Mouse (Mus musculus): ENCODE measurements at regions not wholly inside any gene's neighbourhood (a gene's known extent, or its start where the extent isn't known, plus 50 kb on each side); places are given as distances from the start of the nearest gene placed in this dataset.

DNA sequence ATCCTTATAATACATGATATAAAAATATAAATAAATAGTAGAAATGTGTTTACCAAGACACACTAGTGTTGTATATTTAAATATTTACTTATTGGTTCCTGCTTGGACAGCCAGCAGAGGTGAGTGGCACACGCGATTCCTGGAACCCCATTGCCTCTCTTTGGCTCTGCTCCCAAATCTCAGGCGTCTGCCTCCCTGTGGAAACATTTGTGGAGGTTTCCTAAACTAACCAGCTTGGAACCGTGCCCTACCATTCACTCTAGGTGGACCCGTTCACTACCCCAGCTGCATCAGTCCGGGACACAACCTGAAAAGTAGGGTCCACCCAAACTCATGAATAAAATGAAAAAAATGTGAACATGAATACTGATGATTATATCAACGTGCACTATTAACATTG, 404.0 kb upstream of the Defb41 start:
- DNase-seq (ENCODE audit: low read depth, low spot score), result no peak

DNA sequence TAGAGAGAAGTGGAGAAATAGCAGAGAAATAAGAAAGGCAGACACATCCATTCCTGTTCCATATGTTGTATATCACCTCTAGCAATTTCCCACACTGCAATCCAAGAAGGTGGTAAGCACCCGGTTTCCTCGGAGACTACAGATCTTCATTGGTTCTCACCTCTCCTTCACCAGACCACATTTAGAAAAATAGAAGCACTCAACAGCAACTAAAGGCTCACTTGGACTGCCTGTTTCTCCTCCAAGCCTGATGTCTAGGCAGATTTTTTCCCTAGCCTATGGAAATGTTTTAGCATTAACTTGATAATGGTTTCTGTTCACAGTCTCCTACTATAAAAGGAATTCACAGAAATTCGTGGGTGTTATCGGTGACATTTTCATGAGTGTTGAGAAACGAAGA, 403.3 kb upstream of the Defb41 start:
- DNase-seq (ENCODE audit: low read depth, low spot score), result no peak

DNA sequence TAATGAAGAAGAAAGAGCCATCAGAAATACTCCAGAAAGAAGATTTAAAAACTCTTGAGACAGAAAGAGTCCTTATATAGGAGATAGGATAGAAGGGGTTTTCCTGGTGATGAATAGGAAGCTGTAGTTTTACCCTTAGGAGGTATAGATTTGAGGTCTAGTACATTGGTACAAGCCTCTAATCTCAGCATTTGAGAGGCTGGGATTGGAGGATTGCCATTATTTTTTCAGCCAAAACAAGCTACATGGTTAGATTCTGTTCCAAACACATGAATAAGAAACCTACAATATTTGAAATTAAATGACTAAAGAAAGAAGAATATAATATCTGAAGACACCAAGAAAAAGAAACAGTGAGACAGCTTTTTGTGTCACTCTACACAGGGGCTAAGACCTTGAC, 375.9 kb upstream of the Defb41 start:
- DNase-seq (ENCODE audit: low read depth, low spot score), result no peak

DNA sequence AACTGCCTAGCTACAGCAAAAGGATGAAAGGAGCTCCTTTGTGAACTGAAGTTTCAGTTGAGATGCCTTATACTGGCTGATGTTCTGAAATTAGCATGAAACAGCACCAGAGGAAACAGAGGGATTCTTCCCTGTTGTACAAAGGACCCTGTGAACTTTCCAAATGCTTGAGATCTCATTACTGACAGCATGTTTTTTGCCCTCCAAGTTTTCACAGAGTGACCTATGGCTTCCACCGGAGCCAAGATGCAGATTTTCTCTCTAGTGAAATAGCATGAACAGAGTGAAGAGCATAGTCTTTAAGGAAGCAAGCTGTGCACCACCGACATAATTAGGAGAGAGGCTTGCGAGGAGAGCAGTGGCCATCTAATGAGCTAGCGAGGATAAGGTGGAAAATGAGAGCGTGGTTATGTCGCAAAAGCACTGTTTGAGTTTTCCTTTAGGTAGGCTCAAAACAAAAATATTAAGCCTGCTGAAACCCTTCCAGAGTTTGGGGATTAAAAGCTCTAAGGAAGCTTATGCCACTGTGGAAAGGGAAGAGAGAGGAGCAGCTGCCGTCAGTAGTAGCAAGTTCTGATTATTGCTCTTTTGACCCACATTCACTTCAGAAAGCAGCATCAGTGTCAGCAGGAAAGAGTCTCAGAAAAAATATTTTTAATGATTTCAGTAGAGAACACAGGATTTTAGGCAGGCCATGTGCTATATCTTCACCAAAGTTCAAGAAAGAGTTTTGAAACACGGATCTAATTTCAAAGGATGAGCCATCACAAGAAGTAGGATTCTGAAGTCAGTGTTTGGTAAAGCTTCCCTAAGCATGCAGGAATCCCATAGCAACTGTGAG, 374.7 kb upstream of the Defb41 start:
- no peak for DNase-seq (ENCODE audit: low read depth, low spot score)

DNA sequence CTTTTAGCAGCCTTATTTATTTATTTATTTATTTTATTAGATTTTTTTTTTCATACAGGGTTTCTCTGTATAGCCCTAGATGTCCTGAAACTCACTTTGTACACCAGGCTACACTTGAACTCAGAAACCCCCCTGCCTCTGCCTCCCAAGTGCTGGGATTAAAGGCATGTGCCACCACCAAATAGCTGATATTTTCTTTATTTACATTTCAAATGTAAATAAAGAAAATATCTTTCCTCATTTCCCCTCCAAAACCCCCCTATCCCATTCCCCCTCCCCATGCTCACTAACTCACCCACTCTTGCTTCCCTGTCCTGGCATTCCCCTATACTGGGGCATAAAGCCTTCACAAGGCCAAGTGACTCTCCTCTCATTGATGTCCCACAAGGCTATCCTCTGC, 372.4 kb upstream of the Defb41 start:
- no peak for DNase-seq (ENCODE audit: low read depth, low spot score)

- DNase-seq (ENCODE audit: low read depth, low spot score), result no peak
Measured at GRCm38 (mm10) chr1:18610231-18610630, 345.3 kb upstream of the Defb41 start.

DNA sequence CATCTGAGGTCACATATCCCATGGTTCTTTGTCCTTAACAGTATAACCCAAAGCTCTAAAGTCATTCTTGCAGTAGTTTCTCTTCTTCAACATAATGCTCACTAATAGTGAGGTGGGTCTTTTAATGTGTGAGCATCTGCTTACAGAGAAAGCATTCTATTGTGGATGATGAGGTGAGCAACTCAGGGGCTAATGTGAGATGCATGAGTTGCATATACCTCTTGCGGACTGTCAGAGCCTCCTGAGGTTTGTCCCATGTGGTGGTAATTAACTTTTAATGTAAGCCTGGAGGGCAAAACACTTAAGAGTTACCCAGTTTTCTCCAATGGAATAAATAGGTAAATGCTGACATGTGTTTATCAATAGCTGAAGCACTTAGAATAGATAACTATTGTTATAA, 334.9 kb upstream of the Defb41 start:
- DNase-seq (ENCODE audit: low read depth, low spot score), result no peak

GRCm38 (mm10) chr1:18598908-18599307, 334.0 kb upstream of the Defb41 start:
- DNase-seq (ENCODE audit: low read depth, low spot score), result no peak

DNA sequence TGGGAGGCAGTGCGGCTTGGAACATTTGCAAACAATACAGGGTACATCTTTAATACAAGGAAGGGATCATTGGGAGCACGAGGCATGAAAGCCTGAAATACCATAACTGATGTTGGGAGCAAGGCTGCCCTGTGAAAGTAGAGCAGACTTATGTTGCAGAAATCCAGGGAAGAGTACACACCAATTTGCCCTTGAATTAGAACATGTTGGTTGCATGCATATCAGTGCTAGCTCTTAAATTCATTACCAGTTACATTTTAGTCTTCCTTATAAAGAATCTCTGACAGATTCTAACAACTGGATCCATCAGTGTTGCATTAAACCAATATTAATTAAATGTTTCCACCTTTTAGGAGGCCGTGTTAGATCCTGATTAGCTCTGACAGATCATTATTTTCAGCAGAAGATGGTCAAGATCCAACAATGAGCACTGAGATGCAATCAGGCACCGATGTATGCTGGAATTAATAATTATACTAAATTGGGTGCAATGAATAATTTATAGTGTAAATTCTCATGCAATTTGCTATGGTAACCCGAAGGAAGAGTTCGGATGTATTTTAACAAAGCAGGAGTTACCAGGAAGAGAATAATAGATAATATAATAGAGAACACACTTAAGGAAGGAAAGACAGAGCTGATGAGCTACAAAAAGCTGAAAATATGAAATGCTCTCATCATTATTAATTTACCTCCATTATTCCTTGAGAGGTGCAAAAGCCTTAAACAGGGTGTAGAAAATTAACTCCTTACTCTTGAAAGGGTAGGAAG, 318.6 kb upstream of the Defb41 start:
- no peak for DNase-seq (ENCODE audit: low read depth, low spot score)

- DNase-seq (ENCODE audit: low read depth, low spot score), result no peak
Measured at GRCm38 (mm10) chr1:18578625-18579024, 313.7 kb upstream of the Defb41 start.

DNA sequence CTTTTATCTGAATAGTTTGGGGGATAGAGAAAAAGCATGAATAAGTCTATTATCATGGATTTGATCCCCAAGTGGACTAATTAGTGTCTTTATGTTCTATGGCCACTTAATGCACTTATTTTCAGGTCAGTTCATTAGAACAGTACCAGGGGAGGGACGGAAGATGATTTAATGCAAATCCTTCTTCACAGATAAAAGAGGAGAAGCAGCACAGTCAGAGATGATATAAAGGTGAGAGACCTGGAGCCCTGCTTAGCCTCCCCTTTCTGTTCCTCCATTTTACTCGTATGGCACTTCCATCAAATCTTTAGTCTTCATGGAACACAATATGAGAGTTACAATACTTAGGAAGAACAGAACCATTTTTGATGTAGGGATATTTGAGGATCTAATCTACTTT, 302.1 kb upstream of the Defb41 start:
- DNase-seq (ENCODE audit: low read depth, low spot score), result no peak

DNA sequence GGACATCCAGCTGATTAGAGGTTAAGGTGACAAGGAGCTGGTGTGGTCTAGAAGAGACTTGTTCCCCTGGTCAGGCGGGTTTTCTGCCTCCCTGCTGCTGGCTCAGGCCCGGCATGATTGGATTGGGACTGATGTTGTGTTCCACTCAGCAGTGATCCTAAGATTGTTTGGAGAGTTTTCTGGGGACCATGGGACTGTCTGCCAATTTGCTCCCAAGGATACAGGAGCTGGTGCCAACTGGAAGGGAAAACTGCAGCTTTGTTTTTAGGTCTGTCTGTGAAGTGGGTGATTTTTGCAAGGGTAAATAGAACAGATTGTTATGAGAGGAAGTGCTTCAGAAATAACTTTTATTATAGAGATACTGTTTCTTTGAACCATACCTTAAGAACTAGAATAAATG, 286.3 kb upstream of the Defb41 start:
- DNase-seq (ENCODE audit: low read depth, low spot score), result no peak

DNA sequence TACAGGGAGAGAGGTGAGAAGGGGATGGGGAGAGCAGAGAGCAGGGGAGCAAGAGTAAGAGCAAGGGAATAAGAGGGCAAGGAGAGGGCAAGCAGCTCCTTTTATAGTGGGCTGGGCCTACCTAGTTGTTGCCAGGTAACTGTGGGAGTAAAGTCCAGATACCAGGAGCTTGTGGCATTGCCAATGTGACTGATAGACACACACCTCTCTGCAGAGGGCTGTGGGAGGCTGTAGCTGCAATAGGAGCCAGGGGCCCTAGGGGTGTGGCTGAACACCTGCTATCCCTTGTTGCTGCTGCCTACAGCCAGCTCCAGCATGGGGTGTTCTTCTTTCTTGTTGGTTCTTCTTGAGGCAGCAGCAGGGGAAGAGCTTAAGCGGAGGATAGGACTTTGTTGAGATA, 266.8 kb upstream of the Defb41 start:
- no peak for DNase-seq (ENCODE audit: low read depth, low spot score)

DNA sequence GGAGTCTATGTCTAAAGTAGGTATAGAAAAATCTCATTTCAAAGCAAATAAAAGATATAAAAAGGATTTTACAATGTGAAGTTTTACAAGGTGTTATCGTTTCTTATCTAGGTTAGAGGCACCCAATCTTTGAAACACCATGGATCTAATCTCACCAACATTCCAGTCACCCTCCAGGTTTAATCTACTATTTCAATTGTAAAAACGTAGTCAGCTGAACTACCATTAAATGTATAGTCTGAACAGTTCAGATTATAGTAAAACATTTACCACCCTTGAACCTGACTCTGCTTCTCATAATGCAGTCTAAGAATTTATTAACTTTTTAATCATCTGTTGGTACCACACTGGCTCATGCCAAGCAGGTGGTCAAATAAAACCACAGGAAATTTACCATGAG, 259.5 kb upstream of the Defb41 start:
- DNase-seq (ENCODE audit: low read depth, low spot score), result no peak

DNA sequence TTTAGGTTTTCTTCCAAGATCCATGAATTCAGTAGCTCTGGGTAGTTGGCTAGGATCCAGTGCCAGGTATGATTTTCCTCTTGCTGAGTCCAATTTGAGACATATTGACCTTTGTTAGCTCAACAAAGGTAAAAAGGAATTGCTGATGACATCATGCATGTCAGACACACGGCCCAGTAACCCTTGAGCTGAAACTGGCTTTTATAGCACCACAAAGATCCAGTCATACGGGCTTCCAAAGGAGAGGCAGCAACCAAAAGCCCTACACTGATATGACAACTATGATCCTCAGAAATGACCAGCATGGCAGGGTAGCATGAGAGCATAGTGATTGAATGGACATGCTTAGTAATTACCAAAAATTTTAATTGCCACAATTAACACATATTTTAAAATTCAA, 258.0 kb upstream of the Defb41 start:
- no peak for DNase-seq (ENCODE audit: low read depth, low spot score)

DNA sequence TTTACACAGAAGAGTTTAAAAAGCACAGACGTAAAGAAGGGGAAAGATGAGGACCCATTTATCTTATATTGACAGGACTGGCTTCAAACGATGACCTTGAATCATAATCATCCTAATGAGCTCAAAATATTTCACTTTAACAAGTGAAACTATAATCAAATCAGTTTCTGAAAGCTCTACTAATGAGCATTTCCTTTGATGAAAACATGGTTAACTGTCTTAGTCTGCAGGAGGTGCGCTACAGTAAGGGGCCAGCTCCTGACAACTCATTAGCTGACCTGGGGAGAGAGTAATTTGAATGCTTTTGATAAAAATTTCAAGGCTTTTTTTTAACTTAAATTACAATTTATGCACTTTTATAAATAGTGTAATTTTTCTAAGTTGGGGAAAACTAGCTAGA, 247.8 kb upstream of the Defb41 start:
- no peak for DNase-seq (ENCODE audit: low read depth, low spot score)

DNA sequence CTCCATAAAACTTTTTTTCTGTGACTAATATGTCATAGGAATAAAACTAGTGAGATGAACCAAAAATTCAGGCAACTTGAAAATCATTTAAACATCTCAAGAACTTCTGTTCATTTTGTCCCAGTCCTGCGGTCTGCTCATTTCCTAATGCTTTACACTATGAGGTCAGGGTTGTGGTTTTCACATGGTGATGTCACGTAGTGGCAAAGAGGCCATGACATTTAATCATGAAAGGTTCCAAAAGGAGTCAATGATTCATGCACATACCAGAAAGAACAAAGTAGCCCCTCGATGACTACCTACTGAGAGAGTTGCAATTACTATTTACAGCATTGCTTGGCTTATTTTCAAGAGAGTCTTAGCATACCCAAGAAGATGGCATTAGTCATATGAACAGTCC, 233.6 kb upstream of the Defb41 start:
- DNase-seq (ENCODE audit: low read depth, low spot score), result no peak

DNA sequence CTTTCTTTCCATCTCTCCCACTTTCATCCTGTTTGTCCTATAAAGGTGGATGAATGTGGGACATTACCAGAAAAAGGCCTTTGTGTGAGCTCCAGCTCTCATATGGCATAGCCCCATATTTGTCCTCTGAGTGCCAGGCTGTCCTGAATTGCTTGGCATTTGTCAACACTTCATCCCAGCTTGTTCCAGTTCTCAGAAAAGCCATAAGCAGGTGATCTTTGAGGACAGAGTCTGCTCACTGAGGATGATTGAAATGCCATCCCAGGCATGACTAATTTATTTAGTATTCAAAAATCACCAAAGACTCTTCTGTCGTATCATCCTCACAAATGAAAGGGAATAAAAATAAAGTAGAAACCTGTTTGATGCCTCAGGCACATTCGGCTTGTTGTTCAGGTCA, 203.6 kb upstream of the Defb41 start:
- DNase-seq (ENCODE audit: low read depth, low spot score), result no peak

- DNase-seq (ENCODE audit: low read depth, low spot score), result no peak
Measured at GRCm38 (mm10) chr1:18465303-18465829, 200.4 kb upstream of the Defb41 start.

DNA sequence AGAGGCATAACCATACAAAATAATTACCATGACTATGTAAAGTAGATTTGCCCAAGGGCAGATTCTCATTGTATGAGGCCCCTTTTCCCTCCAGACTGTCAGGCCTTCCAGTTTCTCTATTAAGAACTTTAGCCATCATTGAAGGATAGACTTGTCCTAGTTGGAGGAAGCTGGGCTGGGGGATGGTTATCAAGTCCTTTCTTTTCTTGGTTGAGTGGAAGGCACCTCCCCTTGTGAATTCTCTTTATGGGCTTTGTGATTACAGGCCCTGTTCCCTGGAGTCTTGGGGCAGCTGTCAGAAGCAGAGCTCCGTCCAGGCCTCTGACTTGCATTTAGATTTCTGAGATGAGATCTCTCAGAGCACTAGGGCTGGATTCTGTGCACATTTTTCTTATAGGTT, 198.3 kb upstream of the Defb41 start:
- DNase-seq (ENCODE audit: low read depth, low spot score), result no peak

DNA sequence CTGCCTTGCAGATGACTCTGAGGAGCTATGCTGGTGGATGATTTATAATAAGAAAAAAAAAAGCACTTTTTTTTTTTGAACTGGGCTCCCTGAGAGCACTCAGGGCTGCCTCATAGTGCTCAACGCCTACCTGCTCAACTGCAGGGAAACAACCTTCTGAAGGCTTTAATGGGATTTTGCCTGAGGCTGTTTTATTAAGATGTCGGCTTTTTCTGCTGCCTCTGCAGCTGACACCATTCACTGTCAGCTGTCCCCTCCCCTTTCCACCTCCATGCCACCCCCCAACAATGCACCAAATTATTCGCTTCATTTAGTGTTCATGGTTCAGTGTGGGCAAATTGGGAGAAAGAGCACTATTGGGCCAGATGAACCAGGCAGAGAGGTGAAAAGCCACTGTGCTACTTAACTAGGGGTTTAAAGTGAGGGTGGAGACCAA, 151.4 kb upstream of the Defb41 start:
- DNase-seq (ENCODE audit: low read depth, low spot score), result no peak

GRCm38 (mm10) chr1:18415879-18416278, 150.9 kb upstream of the Defb41 start:
- no peak for DNase-seq (ENCODE audit: low read depth, low spot score)

DNA sequence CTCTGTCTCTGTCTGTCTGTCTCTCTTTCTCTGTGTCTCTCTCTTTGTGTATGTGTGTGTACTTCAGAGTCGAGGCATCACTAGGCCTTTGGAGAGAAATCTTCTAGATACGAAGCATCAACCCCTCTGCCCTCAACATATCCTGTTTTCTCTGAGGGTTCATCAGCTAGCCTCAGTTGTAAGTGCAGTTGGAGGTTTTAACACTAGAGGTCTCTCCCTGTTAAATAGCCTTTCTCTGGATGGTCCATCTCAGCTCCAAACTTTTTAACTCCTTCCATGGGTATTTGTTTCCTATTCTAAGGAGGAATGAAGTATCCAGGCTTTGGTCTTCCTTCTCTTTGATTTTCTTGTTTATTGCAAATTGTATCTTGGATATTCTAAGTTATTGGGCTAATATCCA, 147.8 kb upstream of the Defb41 start:
- DNase-seq (ENCODE audit: low read depth, low spot score), result no peak
